Mouse (Mus musculus): ENCODE data around the gene Wdr89. TPM values are rescaled to one million over a fixed set of nuclear protein-coding genes. Genes with fewer than 3 reads are reported as not detected.
"Not testable (repeated sequence)": the region's sequence is repeated elsewhere in the genome, so short reads cannot be mapped to it uniquely, and the experiment has no call there.

Gene Wdr89
- polyA plus RNA-seq, 1 experiment from 2014 or later, result 9.0 TPM

- no peak overlapping the region for H3K9ac ChIP-seq
- no peak overlapping the region for H3K4me3 ChIP-seq (replicated peaks)
- H3K27me3 ChIP-seq, result no peaks in the 10 kb centered on the region
- H3K4me1 ChIP-seq, result no peaks in the 10 kb centered on the region
- no peaks in the 10 kb centered on the region for H3K36me3 ChIP-seq (replicated peaks)
- ATAC-seq (ENCODE audit: low FRiP score), result no peak
- WGBS, result 90% methylated on average over 2 of the region's 2 CpGs
- no peak overlapping the region for H3K27ac ChIP-seq
- no peak overlapping the region for H3K4me2 ChIP-seq
- no peaks in the 10 kb centered on the region for H3K9me3 ChIP-seq
These were observed 19.7 kb upstream of the Wdr89 start for GRCm38 (mm10) chr12:75689003-75689402.

GRCm38 (mm10) chr12:75687314-75687713, 18.0 kb upstream of the Wdr89 start:
- WGBS, result 85% methylated on average over 4 of the region's 4 CpGs
- no peaks in the 10 kb centered on the region for H3K36me3 ChIP-seq (replicated peaks)
- no peak overlapping the region for H3K4me2 ChIP-seq
- no peak overlapping the region for H3K4me3 ChIP-seq (replicated peaks)
- H3K27me3 ChIP-seq, result no peaks in the 10 kb centered on the region
- no peak overlapping the region for H3K9ac ChIP-seq
- no peak for ATAC-seq (ENCODE audit: low FRiP score)
- H3K9me3 ChIP-seq, result no peaks in the 10 kb centered on the region
- H3K27ac ChIP-seq, result no peak overlapping the region
- no peaks in the 10 kb centered on the region for H3K4me1 ChIP-seq

DNA sequence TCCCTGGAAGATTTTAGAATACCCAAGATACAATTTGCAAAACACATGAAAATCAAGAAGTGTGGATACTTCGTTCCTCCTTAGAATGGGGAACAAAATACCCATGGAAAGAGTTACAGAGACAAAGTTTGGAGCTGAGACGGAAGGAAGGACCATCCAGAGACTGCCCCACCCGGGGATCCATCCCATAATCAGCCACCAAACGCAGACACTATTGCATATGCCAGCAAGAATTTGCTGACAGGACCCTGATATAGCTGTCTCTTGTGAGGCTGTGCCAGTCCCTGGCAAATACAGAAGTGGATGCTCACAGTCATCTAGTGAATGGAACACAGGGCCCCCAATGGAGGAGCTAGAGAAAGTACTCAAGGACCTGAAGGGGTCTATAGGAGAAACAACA, 14.7 kb upstream of the Wdr89 start:
- not testable (repeated sequence) for ATAC-seq (ENCODE audit: low FRiP score); H3K9ac ChIP-seq; H3K9me3 ChIP-seq; H3K4me3 ChIP-seq (replicated peaks); H3K4me1 ChIP-seq; H3K4me2 ChIP-seq; H3K36me3 ChIP-seq (replicated peaks); H3K27ac ChIP-seq; H3K27me3 ChIP-seq
- 93% methylated on average over 4 of the region's 4 CpGs for WGBS

GRCm38 (mm10) chr12:75683598-75683997, 14.3 kb upstream of the Wdr89 start:
- no peaks in the 10 kb centered on the region for H3K36me3 ChIP-seq (replicated peaks)
- no peak overlapping the region for H3K9ac ChIP-seq
- H3K9me3 ChIP-seq, result no peaks in the 10 kb centered on the region
- H3K27me3 ChIP-seq, result no peaks in the 10 kb centered on the region
- no peaks in the 10 kb centered on the region for H3K4me1 ChIP-seq
- no peak overlapping the region for H3K4me3 ChIP-seq (replicated peaks)
- no peak for ATAC-seq (ENCODE audit: low FRiP score)
- WGBS, result 92% methylated on average over 4 of the region's 4 CpGs
- no peak overlapping the region for H3K4me2 ChIP-seq
- H3K27ac ChIP-seq, result no peak overlapping the region

DNA sequence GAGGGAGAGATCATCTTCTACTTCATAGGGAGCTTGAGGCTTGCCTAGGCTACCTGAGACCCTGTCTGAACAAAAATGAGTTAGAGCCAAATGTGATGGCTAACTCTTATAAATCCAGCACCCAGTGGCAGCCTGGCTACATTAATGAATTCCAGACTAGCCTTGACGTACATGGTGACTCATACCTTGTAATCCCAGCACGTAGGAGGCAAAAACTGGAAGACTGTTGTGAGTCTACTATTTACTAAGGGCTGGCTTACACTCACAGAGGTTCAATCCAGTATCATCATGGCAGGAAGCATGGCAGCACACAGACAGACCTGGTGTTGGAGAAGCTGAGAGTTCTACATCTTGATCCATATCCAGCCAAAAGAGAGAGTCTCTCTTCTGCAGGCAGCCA, 13.5 kb upstream of the Wdr89 start:
- WGBS, result 81% methylated on average over 2 of the region's 2 CpGs
- no peak for ATAC-seq (ENCODE audit: low FRiP score)
- no peak overlapping the region for H3K4me2 ChIP-seq
- H3K4me3 ChIP-seq (replicated peaks), result no peak overlapping the region
- H3K27ac ChIP-seq, result no peak overlapping the region
- H3K4me1 ChIP-seq, result no peaks in the 10 kb centered on the region
- H3K9ac ChIP-seq, result no peak overlapping the region
- H3K36me3 ChIP-seq (replicated peaks), result no peaks in the 10 kb centered on the region
- H3K9me3 ChIP-seq, result no peaks in the 10 kb centered on the region
- no peaks in the 10 kb centered on the region for H3K27me3 ChIP-seq

DNA sequence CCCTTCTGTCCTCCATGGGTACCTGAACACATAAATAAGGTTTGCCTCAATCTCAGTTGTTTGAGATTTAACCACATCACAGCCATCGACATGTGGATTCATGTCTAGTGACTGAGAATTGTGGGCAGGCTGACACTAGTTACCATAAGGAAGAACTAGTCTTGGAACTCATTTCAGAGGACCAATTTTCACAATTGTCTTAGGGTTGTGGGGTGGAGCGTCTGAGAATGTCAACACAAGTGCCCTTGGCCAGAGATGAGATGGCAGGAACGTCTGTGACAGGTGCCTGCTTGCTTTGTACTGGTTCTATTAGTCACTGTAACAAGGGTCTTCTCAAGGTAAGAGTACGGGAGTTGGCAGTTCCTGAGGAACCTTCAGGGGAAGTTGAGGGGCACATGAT, 11.8 kb upstream of the Wdr89 start:
- H3K4me3 ChIP-seq (replicated peaks), result no peak overlapping the region
- no peaks in the 10 kb centered on the region for H3K4me1 ChIP-seq
- H3K4me2 ChIP-seq, result no peak overlapping the region
- H3K27me3 ChIP-seq, result no peaks in the 10 kb centered on the region
- H3K27ac ChIP-seq, result no peak overlapping the region
- ATAC-seq (ENCODE audit: low FRiP score), result no peak
- H3K9me3 ChIP-seq, result no peaks in the 10 kb centered on the region
- 88% methylated on average over 4 of the region's 4 CpGs for WGBS
- no peak overlapping the region for H3K9ac ChIP-seq
- H3K36me3 ChIP-seq (replicated peaks), result no peaks in the 10 kb centered on the region

GRCm38 (mm10) chr12:75678393-75678792, 9.1 kb upstream of the Wdr89 start:
- WGBS, result 97% methylated on average over 4 of the region's 4 CpGs
- H3K9me3 ChIP-seq, result no peaks in the 10 kb centered on the region
- no peak overlapping the region for H3K9ac ChIP-seq
- H3K27me3 ChIP-seq, result no peaks in the 10 kb centered on the region
- no peak overlapping the region for H3K4me3 ChIP-seq (replicated peaks)
- no peaks in the 10 kb centered on the region for H3K36me3 ChIP-seq (replicated peaks)
- H3K4me2 ChIP-seq, result no peak overlapping the region
- H3K27ac ChIP-seq, result no peak overlapping the region
- no peaks in the 10 kb centered on the region for H3K4me1 ChIP-seq
- no peak for ATAC-seq (ENCODE audit: low FRiP score)

- Histone ChIP-seq H3K36me3 (replicated peaks) (no peaks in the 10 kb centered on the region), H3K4me3 (replicated peaks) (no peak overlapping the region), H3K9me3 (no peaks in the 10 kb centered on the region), H3K4me2 (no peak overlapping the region), H3K9ac (no peak overlapping the region), H3K27ac (no peak overlapping the region), H3K4me1 (peaks cover 15% of the 10 kb centered on the region), H3K27me3 (no peaks in the 10 kb centered on the region)
- ATAC-seq (ENCODE audit: low FRiP score), result no peak
- 94% methylated on average over 4 of the region's 4 CpGs for WGBS
These were observed 3.3 kb upstream of the Wdr89 start for GRCm38 (mm10) chr12:75672630-75673029.

GRCm38 (mm10) chr12:75671759-75672315, 2.5 kb upstream of the Wdr89 start:
- Histone ChIP-seq H3K36me3 (replicated peaks) (no peaks in the 10 kb centered on the region), H3K27me3 (no peaks in the 10 kb centered on the region), H3K27ac (no peak overlapping the region), H3K9ac (no peak overlapping the region), H3K4me3 (replicated peaks) (no peak overlapping the region), H3K9me3 (no peaks in the 10 kb centered on the region), H3K4me2 (no peak overlapping the region), H3K4me1 (peaks cover 15% of the 10 kb centered on the region)
- WGBS, result 88% methylated on average over 3 of the region's 3 CpGs
- no peak for ATAC-seq (ENCODE audit: low FRiP score)

DNA sequence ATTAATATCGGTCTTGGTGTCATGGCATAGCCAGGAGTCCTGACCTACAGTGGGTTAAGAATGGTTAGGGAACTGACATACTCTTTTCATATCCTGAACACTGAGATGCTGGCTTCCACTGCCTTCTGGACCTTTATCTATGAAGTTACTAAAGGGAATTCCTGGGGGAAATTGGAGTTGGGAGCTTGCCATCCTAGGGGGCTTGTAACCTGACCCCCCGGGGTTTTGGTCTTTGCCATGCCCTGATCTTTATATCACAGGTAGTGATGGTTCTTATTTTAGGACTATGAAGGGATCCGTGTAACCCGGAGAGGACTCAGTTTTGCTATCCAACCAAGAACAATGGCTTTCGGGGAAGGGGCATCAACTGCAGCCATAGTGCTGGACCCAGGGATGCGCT, 1.3 kb upstream of the Wdr89 start:
- H3K27ac ChIP-seq, result no peak overlapping the region
- no peaks in the 10 kb centered on the region for H3K36me3 ChIP-seq (replicated peaks)
- WGBS, result 91% methylated on average over 6 of the region's 6 CpGs
- ATAC-seq (ENCODE audit: low FRiP score), result no peak
- H3K4me2 ChIP-seq, result peak overlapping the region; percentile 75
- no peaks in the 10 kb centered on the region for H3K27me3 ChIP-seq
- no peaks in the 10 kb centered on the region for H3K9me3 ChIP-seq
- H3K4me3 ChIP-seq (replicated peaks), result peak overlapping the region; percentile 62
- H3K9ac ChIP-seq, result peak overlapping the region; percentile 59
- peaks cover 15% of the 10 kb centered on the region for H3K4me1 ChIP-seq

DNA sequence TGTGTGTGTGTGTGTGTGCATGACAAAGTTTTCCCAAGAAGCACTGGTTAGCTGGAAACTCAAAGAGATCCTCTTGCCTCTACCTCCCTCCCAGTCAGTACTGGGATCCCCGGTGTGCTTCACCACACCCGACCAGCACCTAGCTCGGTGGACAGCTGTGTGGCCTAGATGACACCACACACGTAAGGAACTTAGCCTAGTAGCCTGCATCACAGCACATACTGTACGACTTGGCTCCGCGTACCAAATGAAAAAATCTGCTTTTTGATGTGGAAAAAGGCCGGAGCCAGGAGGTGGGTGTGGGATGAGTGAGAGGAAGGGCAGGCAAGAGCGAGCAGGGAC, 450 bp downstream of the Wdr89 start:
- H3K9ac ChIP-seq, result peak overlapping the region; percentile 78
- H3K4me2 ChIP-seq, result peak overlapping the region; percentile 87
- H3K36me3 ChIP-seq (replicated peaks), result no peaks in the 10 kb centered on the region
- H3K27me3 ChIP-seq, result no peaks in the 10 kb centered on the region
- H3K4me3 ChIP-seq (replicated peaks), result peak overlapping the region; percentile 62
- H3K9me3 ChIP-seq, result no peaks in the 10 kb centered on the region
- ATAC-seq (ENCODE audit: low FRiP score), result peak; percentile 15; the same call in 1 of the 2 replicates
- H3K4me1 ChIP-seq, result peaks cover 16% of the 10 kb centered on the region
- H3K27ac ChIP-seq, result peak overlapping the region; percentile 82
- under 1% methylated on average over 9 of the region's 9 CpGs for WGBS

DNA sequence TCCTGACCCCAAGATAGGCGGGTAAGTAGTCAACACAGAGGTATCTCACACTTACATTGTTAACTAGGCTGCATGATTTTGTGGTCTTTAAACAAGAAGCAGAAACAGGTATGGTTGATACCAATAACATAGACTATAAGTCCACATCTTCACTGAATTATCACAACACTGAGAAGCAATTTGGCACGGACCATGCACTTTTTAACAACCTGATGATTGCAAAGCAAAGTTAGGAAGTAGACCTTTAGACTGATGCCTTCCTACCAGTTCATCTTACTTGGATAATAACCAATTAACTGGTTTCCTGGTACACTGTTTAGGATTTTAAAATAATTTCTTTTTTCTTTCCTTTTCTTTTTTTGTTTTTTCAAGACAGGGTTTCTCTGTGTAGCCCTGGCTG, 1.1 kb downstream of the Wdr89 start:
- H3K9me3 ChIP-seq, result no peaks in the 10 kb centered on the region
- no peak for ATAC-seq (ENCODE audit: low FRiP score)
- H3K4me2 ChIP-seq, result peak overlapping the region; percentile 87
- H3K27ac ChIP-seq, result no peak overlapping the region
- H3K4me3 ChIP-seq (replicated peaks), result no peak overlapping the region
- H3K4me1 ChIP-seq, result peaks cover 19% of the 10 kb centered on the region
- H3K27me3 ChIP-seq, result no peaks in the 10 kb centered on the region
- H3K36me3 ChIP-seq (replicated peaks), result no peaks in the 10 kb centered on the region
- H3K9ac ChIP-seq, result no peak overlapping the region
- 96% methylated on average over 2 of the region's 2 CpGs for WGBS

- ATAC-seq (ENCODE audit: low FRiP score), result no peak
- Histone ChIP-seq H3K9me3 (no peaks in the 10 kb centered on the region), H3K36me3 (replicated peaks) (no peaks in the 10 kb centered on the region), H3K9ac (no peak overlapping the region), H3K27ac (no peak overlapping the region), H3K4me3 (replicated peaks) (no peak overlapping the region), H3K27me3 (no peaks in the 10 kb centered on the region), H3K4me1 (peaks cover 19% of the 10 kb centered on the region), H3K4me2 (no peak overlapping the region)
These were observed 2.4 kb downstream of the Wdr89 start for GRCm38 (mm10) chr12:75666939-75667338.

- H3K9me3 ChIP-seq, result no peaks in the 10 kb centered on the region
- peak overlapping the region; percentile 56; the same call in 1 of the 2 replicates for H3K27ac ChIP-seq
- no peak for ATAC-seq (ENCODE audit: low FRiP score)
- WGBS, result 3% methylated on average over 6 of the region's 6 CpGs
- H3K36me3 ChIP-seq (replicated peaks), result no peaks in the 10 kb centered on the region
- H3K27me3 ChIP-seq, result no peaks in the 10 kb centered on the region
- H3K9ac ChIP-seq, result no peak overlapping the region
- no peak overlapping the region for H3K4me2 ChIP-seq
- H3K4me1 ChIP-seq, result peaks cover 11% of the 10 kb centered on the region
- H3K4me3 ChIP-seq (replicated peaks), result no peak overlapping the region
These were observed 4.9 kb downstream of the Wdr89 start for GRCm38 (mm10) chr12:75664516-75664810.

All from forebrain, embryonic 12.5 days (tissue).